Mouse (Mus musculus): ENCODE data around the gene Als2cr12. TPM values are rescaled to one million over a fixed set of nuclear protein-coding genes. Genes with fewer than 3 reads are reported as not detected.
"Not testable (repeated sequence)": the region's sequence is repeated elsewhere in the genome, so short reads cannot be mapped to it uniquely, and the experiment has no call there.

Als2cr12 gene
- polyA plus RNA-seq, 1 experiment = 65.5 TPM

DNA sequence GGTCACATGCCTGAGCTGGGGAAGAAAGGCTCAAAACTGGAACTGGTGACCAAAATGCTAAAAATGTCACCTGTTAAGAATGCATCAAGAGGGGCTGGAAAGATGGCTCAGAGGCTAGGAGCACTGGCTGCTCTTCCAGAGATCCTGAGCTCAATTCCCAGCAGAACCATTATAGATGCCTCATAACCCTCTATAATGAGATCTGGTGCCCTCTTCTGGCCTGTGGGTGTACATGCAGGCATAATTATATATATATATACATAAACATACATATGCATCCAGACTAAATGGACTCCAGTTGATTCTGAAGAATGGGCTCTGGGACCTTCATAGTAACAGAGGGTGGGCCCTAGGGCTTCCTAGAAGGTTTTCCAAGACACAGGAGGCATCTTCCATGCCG is 18.2 kb downstream of the Als2cr12 start:
- H3K27me3 ChIP-seq (ENCODE audit: control insufficient read depth, insufficient read depth, low read length) = no peaks in the 10 kb centered on the region
- H3K27ac ChIP-seq (ENCODE audit: control insufficient read depth, insufficient read depth, low read depth, low read length) = no peak overlapping the region
- no peaks in the 10 kb centered on the region for H3K4me1 ChIP-seq (ENCODE audit: control insufficient read depth, insufficient read depth, low read length)
- H3K4me3 ChIP-seq (ENCODE audit: control insufficient read depth, low read depth, low read length) = no peak overlapping the region
- no peaks in the 10 kb centered on the region for H3K36me3 ChIP-seq (ENCODE audit: control insufficient read depth, insufficient read depth, low read length)
- TF ChIP-seq POLR2A (IDR thresholded peaks at IDR 0.05; ENCODE audit: control insufficient read depth, low read depth, low read length) = no peak
- no peak for TF ChIP-seq CTCF (IDR thresholded peaks at IDR 0.05; ENCODE audit: control insufficient read depth, insufficient read depth, insufficient replicate concordance, low read depth, low read length)

DNA sequence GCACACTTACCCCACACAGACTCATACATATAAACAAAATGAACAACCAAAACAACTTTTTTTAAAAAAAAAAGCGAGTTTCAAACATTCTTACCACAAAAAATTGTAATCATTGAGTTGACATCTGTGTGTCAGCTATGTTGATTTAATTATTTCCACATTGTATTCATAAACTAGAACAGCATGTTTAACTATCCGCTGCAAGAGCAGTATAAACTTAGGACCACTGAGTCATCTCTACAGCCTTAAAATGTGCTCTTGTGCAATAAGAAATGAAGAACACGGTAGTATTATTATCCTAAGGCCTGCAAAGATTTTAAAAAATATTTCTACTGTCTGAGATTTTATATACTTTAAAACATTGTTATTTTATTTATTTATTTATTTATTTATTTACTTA is 20.8 kb downstream of the Als2cr12 start:
- no peaks in the 10 kb centered on the region for H3K36me3 ChIP-seq (ENCODE audit: control insufficient read depth, insufficient read depth, low read length)
- no peak overlapping the region for H3K4me3 ChIP-seq (ENCODE audit: control insufficient read depth, low read depth, low read length)
- H3K4me1 ChIP-seq (ENCODE audit: control insufficient read depth, insufficient read depth, low read length) = no peaks in the 10 kb centered on the region
- no peaks in the 10 kb centered on the region for H3K27me3 ChIP-seq (ENCODE audit: control insufficient read depth, insufficient read depth, low read length)
- H3K27ac ChIP-seq (ENCODE audit: control insufficient read depth, insufficient read depth, low read depth, low read length) = no peak overlapping the region
- TF ChIP-seq CTCF (IDR thresholded peaks at IDR 0.05; ENCODE audit: control insufficient read depth, insufficient read depth, insufficient replicate concordance, low read depth, low read length) = no peak
- TF ChIP-seq POLR2A (IDR thresholded peaks at IDR 0.05; ENCODE audit: control insufficient read depth, low read depth, low read length) = no peak

DNA sequence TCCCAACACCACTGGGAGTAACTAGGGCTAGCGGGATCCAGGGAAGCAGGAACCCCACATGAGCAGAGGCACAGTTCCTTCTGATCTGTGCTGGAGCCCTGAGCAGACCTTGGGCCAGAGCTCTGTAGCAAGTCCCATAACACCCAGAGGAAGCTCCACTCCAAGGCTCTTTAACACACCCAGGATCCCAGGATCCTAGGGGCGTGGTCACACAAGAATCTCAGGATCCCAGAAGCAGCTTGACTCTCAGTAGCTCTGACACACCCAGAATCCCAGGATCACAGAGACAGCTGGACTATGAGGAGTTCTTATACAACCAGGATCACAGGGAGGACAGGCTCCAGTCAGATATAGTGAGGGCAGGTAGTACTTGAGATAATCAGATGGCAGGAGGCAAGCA is 23.7 kb downstream of the Als2cr12 start:
- TF ChIP-seq POLR2A (IDR thresholded peaks at IDR 0.05; ENCODE audit: control insufficient read depth, low read depth, low read length) (no peak), CTCF (IDR thresholded peaks at IDR 0.05; ENCODE audit: control insufficient read depth, insufficient read depth, insufficient replicate concordance, low read depth, low read length) (no peak)
- Histone ChIP-seq H3K27ac (ENCODE audit: control insufficient read depth, insufficient read depth, low read depth, low read length) (no peak overlapping the region), H3K27me3 (ENCODE audit: control insufficient read depth, insufficient read depth, low read length) (no peaks in the 10 kb centered on the region), H3K4me3 (ENCODE audit: control insufficient read depth, low read depth, low read length) (no peak overlapping the region), H3K4me1 (ENCODE audit: control insufficient read depth, insufficient read depth, low read length) (no peaks in the 10 kb centered on the region), H3K36me3 (ENCODE audit: control insufficient read depth, insufficient read depth, low read length) (no peaks in the 10 kb centered on the region)

DNA sequence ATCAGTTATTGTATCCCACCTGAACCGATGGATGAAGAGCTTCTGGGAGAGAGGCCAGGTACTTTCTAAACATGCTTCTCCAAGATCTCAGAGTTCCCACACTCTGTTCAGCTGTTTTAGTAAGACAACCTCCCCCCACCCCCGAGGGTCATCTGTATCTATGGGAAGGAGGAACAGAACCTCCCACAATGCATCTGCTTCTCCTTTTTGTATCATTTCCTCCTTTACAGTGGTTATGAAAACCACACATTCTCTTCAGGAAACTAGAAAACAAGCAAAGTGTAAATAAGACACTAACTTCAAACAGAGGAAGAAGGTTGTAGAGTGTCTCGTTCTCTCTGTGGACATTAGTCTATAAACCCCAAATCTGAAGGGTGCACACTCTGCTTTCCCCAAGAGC is 26.2 kb downstream of the Als2cr12 start:
- H3K36me3 ChIP-seq (ENCODE audit: control insufficient read depth, insufficient read depth, low read length); H3K27me3 ChIP-seq (ENCODE audit: control insufficient read depth, insufficient read depth, low read length); H3K27ac ChIP-seq (ENCODE audit: control insufficient read depth, insufficient read depth, low read depth, low read length); H3K4me3 ChIP-seq (ENCODE audit: control insufficient read depth, low read depth, low read length); H3K4me1 ChIP-seq (ENCODE audit: control insufficient read depth, insufficient read depth, low read length): not testable (repeated sequence)

DNA sequence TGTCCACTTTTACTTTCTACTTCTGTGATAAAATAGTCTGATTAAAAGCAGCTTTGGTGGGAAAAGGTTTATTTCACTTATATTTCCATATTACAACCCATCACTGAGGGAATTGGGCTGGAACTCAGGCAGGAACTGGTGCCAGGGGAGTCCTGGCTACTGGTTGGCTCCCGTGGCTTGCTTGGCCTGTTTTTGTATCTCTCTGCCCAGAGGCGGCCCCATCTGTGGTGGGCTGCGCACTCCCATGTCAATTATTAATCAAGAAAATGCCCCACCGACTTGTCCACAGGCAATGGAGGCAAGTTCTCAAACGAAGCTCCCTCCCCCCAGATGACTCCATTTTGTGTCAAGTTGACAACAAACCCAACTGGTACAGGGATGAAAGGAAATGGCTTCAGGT is 27.6 kb downstream of the Als2cr12 start:
- Histone ChIP-seq H3K4me3 (ENCODE audit: control insufficient read depth, low read depth, low read length) (no peak overlapping the region), H3K27ac (ENCODE audit: control insufficient read depth, insufficient read depth, low read depth, low read length) (no peak overlapping the region)
- no peak for TF ChIP-seq POLR2A (IDR thresholded peaks at IDR 0.05; ENCODE audit: control insufficient read depth, low read depth, low read length)
- TF ChIP-seq CTCF (IDR thresholded peaks at IDR 0.05; ENCODE audit: control insufficient read depth, insufficient read depth, insufficient replicate concordance, low read depth, low read length) = no peak

DNA sequence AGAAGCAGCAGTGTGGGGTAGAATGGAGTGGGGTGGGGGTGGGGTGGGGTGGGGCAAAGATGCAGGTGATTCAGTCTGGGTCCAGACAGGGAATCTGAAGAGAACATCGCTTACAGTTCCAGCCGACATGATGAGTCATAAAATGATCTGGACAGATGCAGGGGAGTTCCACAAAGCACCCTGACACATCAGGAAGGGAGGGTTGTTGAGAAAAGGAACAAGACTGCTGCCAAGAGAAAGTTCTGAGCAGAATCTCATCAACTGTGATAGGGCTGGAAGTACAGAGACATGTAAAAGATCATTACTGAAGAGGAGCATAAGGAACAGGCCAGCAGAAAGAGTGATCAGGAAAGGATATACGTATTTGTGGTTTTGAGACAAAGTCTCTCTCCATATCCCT is 32.4 kb downstream of the Als2cr12 start:
- not testable (repeated sequence) for H3K36me3 ChIP-seq (ENCODE audit: control insufficient read depth, insufficient read depth, low read length); H3K27me3 ChIP-seq (ENCODE audit: control insufficient read depth, insufficient read depth, low read length); H3K4me3 ChIP-seq (ENCODE audit: control insufficient read depth, low read depth, low read length); H3K4me1 ChIP-seq (ENCODE audit: control insufficient read depth, insufficient read depth, low read length); H3K27ac ChIP-seq (ENCODE audit: control insufficient read depth, insufficient read depth, low read depth, low read length)

More for the DNA sequence above, 27.6 kb downstream of the Als2cr12 start:
- Histone ChIP-seq H3K4me1 (ENCODE audit: control insufficient read depth, insufficient read depth, low read length) (no peaks in the 10 kb centered on the region), H3K36me3 (ENCODE audit: control insufficient read depth, insufficient read depth, low read length) (no peaks in the 10 kb centered on the region), H3K27me3 (ENCODE audit: control insufficient read depth, insufficient read depth, low read length) (no peaks in the 10 kb centered on the region)

DNA sequence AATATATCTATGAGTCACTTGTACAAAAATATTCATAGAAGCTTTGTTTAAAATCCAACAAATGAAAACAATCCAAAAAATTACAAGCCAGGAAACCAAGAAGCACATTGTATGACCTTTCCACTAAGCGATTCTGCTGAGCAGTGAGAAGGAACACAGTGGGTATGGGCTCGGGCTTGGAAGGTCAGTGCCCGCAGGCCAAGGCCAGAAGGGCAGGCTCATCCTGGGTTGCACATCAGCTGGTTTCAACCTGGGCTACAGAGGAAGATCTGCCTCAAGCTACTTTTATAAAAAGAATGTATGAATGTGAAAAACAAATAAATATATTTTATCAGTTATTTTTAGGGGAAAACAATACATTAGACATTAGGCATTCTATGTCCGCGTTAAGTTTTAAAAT is 33.1 kb downstream of the Als2cr12 start:
- H3K27me3 ChIP-seq (ENCODE audit: control insufficient read depth, insufficient read depth, low read length); H3K36me3 ChIP-seq (ENCODE audit: control insufficient read depth, insufficient read depth, low read length); H3K27ac ChIP-seq (ENCODE audit: control insufficient read depth, insufficient read depth, low read depth, low read length); H3K4me3 ChIP-seq (ENCODE audit: control insufficient read depth, low read depth, low read length); H3K4me1 ChIP-seq (ENCODE audit: control insufficient read depth, insufficient read depth, low read length): not testable (repeated sequence)

DNA sequence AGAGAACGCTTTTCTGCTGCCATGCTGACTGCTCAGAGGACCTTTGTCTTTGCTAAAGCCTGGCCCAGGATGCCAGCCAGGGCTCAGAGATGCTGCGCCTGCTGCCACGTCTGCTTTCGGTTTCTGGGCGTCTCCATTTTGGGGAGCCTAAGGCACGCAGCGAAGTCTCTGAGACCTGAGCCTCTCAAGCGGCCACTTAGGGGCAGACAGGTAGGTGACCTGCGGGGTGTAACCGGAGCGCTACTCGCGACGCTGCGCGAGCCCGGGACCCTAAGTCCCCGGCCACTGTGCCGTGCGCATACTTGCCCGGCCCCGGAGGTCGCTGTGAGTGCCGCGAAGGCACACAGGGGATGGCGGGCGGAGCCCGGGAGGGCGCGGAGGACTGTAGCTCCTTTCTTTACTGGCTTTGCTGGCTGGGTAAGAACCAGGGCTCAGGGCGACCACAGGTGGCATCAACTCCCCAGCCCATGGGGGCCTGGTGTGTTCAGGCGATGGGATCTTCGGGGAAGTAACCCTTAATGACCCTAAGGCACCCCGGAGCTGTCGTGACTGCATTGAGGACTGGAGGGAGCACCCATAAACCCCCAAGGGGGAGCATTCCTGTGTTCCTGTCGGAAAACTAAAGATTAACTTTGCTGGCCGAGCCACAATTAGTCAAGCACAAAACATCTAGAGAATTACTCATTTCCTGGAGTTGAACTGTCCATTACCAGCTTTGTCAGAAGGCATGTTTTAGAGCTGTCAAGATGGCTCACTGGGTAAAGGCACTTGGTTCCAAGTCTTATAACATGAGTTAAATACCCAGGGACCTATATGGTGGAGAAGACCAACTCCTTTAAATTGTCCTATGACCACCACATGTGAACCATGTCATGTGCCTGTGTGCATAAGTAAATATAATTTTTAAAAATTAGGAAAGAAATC is 43.0 kb downstream of the Als2cr12 start:
- Histone ChIP-seq H3K27me3 (ENCODE audit: control insufficient read depth, insufficient read depth, low read length) (no peaks in the 10 kb centered on the region), H3K4me3 (ENCODE audit: control insufficient read depth, low read depth, low read length) (peak overlapping the region; percentile 84), H3K36me3 (ENCODE audit: control insufficient read depth, insufficient read depth, low read length) (no peaks in the 10 kb centered on the region), H3K4me1 (ENCODE audit: control insufficient read depth, insufficient read depth, low read length) (peaks cover 7% of the 10 kb centered on the region), H3K27ac (ENCODE audit: control insufficient read depth, insufficient read depth, low read depth, low read length) (peak overlapping the region; percentile 62)
- TF ChIP-seq CTCF (IDR thresholded peaks at IDR 0.05; ENCODE audit: control insufficient read depth, insufficient read depth, insufficient replicate concordance, low read depth, low read length) = no peak
- TF ChIP-seq POLR2A (IDR thresholded peaks at IDR 0.05; ENCODE audit: control insufficient read depth, low read depth, low read length) = no peak; the same call in 1 of the 2 replicates

DNA sequence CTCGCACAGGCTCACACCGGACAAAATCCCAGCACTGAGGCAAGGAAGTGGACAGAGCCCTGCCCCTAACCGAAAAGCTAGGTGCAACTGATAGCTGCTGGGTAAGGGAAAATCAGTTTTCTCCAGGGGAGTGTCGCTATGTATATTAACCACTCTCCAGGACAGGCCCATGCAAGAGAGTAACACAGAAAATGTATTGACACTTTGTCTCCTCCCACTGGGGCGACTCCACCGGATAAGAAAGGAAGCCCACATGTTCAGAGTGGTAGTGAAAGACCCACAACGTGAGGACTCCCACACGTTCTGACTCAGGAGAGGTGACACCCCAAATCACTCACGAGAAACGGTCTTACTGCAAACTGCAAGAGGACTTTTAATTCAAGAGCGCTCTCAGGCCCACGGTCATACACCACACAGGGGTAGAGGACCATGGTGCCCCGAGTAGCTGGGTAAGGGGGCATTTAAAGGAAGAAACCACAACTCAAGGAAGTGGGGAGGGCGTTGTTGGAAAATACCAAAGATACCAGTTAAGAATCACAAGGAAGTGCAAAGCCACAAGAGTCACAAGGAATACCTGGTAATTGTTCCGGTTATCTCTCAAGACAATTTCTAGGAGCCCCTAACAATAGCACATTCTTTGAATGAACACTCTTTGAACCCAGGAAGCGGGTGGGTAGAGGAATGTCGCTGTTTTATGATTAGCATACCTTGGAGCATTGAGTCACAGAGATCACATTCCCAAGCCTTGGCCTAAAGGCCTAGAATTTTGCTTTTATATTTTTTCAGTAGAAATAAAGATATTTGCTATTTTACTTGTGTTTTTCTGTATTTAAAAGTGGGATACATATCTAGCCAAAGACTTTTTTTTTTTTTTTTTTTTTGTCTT is 44.0 kb downstream of the Als2cr12 start:
- not testable (repeated sequence) for H3K4me3 ChIP-seq (ENCODE audit: control insufficient read depth, low read depth, low read length); H3K27ac ChIP-seq (ENCODE audit: control insufficient read depth, insufficient read depth, low read depth, low read length); H3K27me3 ChIP-seq (ENCODE audit: control insufficient read depth, insufficient read depth, low read length); H3K36me3 ChIP-seq (ENCODE audit: control insufficient read depth, insufficient read depth, low read length); H3K4me1 ChIP-seq (ENCODE audit: control insufficient read depth, insufficient read depth, low read length)

DNA sequence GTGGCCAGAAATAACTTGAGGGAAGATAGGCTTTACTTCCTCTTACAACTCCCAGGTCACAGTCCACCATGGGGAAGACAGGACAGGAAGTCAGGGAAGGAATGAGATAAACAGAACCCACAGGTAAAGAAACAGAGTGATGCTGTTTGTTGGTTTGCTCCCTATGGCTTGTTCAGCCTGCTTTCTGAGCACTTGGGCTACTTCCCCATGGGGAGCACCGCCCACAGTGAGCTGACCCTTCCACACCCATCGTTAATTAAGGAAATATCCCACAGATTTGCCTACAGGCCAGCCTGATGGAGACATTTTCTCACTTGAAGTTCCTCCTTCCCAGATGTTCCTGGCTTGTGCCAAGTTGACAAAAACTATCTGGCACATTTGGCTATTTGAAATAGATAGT is 66.9 kb downstream of the Als2cr12 start:
- not testable (repeated sequence) for H3K4me3 ChIP-seq (ENCODE audit: control insufficient read depth, low read depth, low read length); H3K4me1 ChIP-seq (ENCODE audit: control insufficient read depth, insufficient read depth, low read length); H3K27ac ChIP-seq (ENCODE audit: control insufficient read depth, insufficient read depth, low read depth, low read length); H3K27me3 ChIP-seq (ENCODE audit: control insufficient read depth, insufficient read depth, low read length); H3K36me3 ChIP-seq (ENCODE audit: control insufficient read depth, insufficient read depth, low read length)

All from testis, adult 2 months (tissue).